Comparison of ENCODE assay signal across 14 mouse cellular contexts in genomic region chr15:103108066-103108676, GRCm38 (mm10). TPM values are rescaled to one million over a fixed set of nuclear protein-coding genes. Genes with fewer than 3 reads are reported as not detected.
A peak's percentile ranks its signal among the peaks of the same experiment; 100 is the strongest.
DNase-seq lines count a peak whose midpoint lies in the region; ATAC-seq lines count a peak whose summit lies in the region.
"Had no signal": no experiment of that assay in that cellular context is flagged by ENCODE, and none has a peak within 500 bp of the region (broad histone marks: within the 10 kb centered on the region; RNA-seq: fewer than 3 reads in every experiment).

No protein-coding gene starts in this region.

- WGBS in forebrain, embryonic 13.5 days = 54% methylated on average over 8 of the region's 8 CpGs
- 62% methylated on average over 8 of the region's 8 CpGs for WGBS in forebrain, embryonic 10.5 days
- 56% methylated on average over 8 of the region's 8 CpGs for WGBS in hindbrain, embryonic 10.5 days
- WGBS in midbrain, embryonic 14.5 days = 47% methylated on average over 8 of the region's 8 CpGs
- WGBS in stomach, embryonic 15.5 days = 55% methylated on average over 8 of the region's 8 CpGs
- 52% methylated on average over 8 of the region's 8 CpGs for WGBS in liver, embryonic 12.5 days (ENCODE audit: insufficient replicate concordance)

- ATAC-seq in forebrain, embryonic 13.5 days = 0 out of 2 replicates have a peak, but pooled peaks have one; percentile 8
- no peak for ATAC-seq in midbrain, embryonic 14.5 days (ENCODE audit: low FRiP score, low TSS enrichment)
- no peak for ATAC-seq in stomach, embryonic 15.5 days (ENCODE audit: insufficient read depth, low FRiP score, low read depth)
- ATAC-seq in liver, embryonic 12.5 days = no peak
- ATAC-seq in cerebellum, adult (ENCODE audit: insufficient number of reproducible peaks, low FRiP score, low TSS enrichment) = no peak
- ATAC-seq: activated CD4-positive, CD25-positive, alpha-beta regulatory T cell, adult 4 months; lung, postnatal 0 days had no signal

- H3K9me3 ChIP-seq in forebrain, embryonic 13.5 days (replicated peaks) = no peaks in the 10 kb centered on the region
- no peaks in the 10 kb centered on the region for H3K9me3 ChIP-seq in forebrain, embryonic 10.5 days
- no peaks in the 10 kb centered on the region for H3K9me3 ChIP-seq in hindbrain, embryonic 10.5 days
- H3K9me3 ChIP-seq in midbrain, embryonic 14.5 days (ENCODE audit: control insufficient read depth, low read length) = no peaks in the 10 kb centered on the region
- H3K9me3 ChIP-seq in stomach, embryonic 15.5 days = no peaks in the 10 kb centered on the region
- H3K9me3 ChIP-seq in liver, embryonic 12.5 days (replicated peaks) = no peaks in the 10 kb centered on the region

- H3K4me2 ChIP-seq in forebrain, embryonic 13.5 days = no peak overlapping the region
- no peak overlapping the region for H3K4me2 ChIP-seq in midbrain, embryonic 14.5 days (ENCODE audit: low read length)
- H3K4me2 ChIP-seq in stomach, embryonic 15.5 days = peak overlapping the region; percentile 4; the same call in 1 of the 2 replicates
- H3K4me2 ChIP-seq in liver, embryonic 12.5 days = no peak overlapping the region

- peaks cover 22% of the 10 kb centered on the region for H3K4me1 ChIP-seq in forebrain, embryonic 13.5 days
- H3K4me1 ChIP-seq in forebrain, embryonic 10.5 days = peaks cover 25% of the 10 kb centered on the region
- peaks cover 36% of the 10 kb centered on the region for H3K4me1 ChIP-seq in hindbrain, embryonic 10.5 days (replicated peaks)
- peaks cover 18% of the 10 kb centered on the region for H3K4me1 ChIP-seq in midbrain, embryonic 14.5 days (ENCODE audit: control insufficient read depth, insufficient read depth, low read length)
- H3K4me1 ChIP-seq in stomach, embryonic 15.5 days = peaks cover 4% of the 10 kb centered on the region
- no peaks in the 10 kb centered on the region for H3K4me1 ChIP-seq in liver, embryonic 12.5 days

- H3K27me3 ChIP-seq in forebrain, embryonic 13.5 days = peaks cover 72% of the 10 kb centered on the region
- peaks cover 100% of the 10 kb centered on the region for H3K27me3 ChIP-seq in forebrain, embryonic 10.5 days (ENCODE audit: poor library complexity, severe bottlenecking)
- H3K27me3 ChIP-seq in hindbrain, embryonic 10.5 days (ENCODE audit: insufficient read depth, poor library complexity, severe bottlenecking) = peaks cover 91% of the 10 kb centered on the region
- peaks cover 8% of the 10 kb centered on the region for H3K27me3 ChIP-seq in midbrain, embryonic 14.5 days (ENCODE audit: control insufficient read depth, insufficient read depth, low read length)
- H3K27me3 ChIP-seq in stomach, embryonic 15.5 days (replicated peaks) = no peaks in the 10 kb centered on the region
- peaks cover 98% of the 10 kb centered on the region for H3K27me3 ChIP-seq in liver, embryonic 12.5 days (replicated peaks)

- DNase-seq in forebrain, embryonic 10.5 days (ENCODE audit: extremely low spot score, low spot score) = no peak
- no peak for DNase-seq in hindbrain, embryonic 10.5 days (ENCODE audit: low spot score)
- peak; percentile 54 for DNase-seq in midbrain, embryonic 14.5 days
- no peak for DNase-seq in cerebellum, adult 18-20 months
- DNase-seq: kidney, adult 9 months; kidney, postnatal 4 days; layer of hippocampus, postnatal 36 days had no signal

- H3K4me3 ChIP-seq in forebrain, embryonic 13.5 days = no peak overlapping the region
- no peak overlapping the region for H3K4me3 ChIP-seq in forebrain, embryonic 10.5 days
- H3K4me3 ChIP-seq in hindbrain, embryonic 10.5 days = no peak overlapping the region
- no peak overlapping the region for H3K4me3 ChIP-seq in midbrain, embryonic 14.5 days (replicated peaks; ENCODE audit: low read depth, low read length)
- no peak overlapping the region for H3K4me3 ChIP-seq in stomach, embryonic 15.5 days (replicated peaks)
- H3K4me3 ChIP-seq in liver, embryonic 12.5 days = no peak overlapping the region

- no peaks in the 10 kb centered on the region for H3K36me3 ChIP-seq in forebrain, embryonic 13.5 days (ENCODE audit: poor library complexity, severe bottlenecking)
- no peaks in the 10 kb centered on the region for H3K36me3 ChIP-seq in forebrain, embryonic 10.5 days (replicated peaks)
- H3K36me3 ChIP-seq in hindbrain, embryonic 10.5 days = no peaks in the 10 kb centered on the region
- H3K36me3 ChIP-seq in midbrain, embryonic 14.5 days (ENCODE audit: control insufficient read depth, insufficient read depth, low read length) = no peaks in the 10 kb centered on the region
- H3K36me3 ChIP-seq in stomach, embryonic 15.5 days = no peaks in the 10 kb centered on the region
- no peaks in the 10 kb centered on the region for H3K36me3 ChIP-seq in liver, embryonic 12.5 days

- no peak overlapping the region; the same call in 1 of the 2 replicates for H3K9ac ChIP-seq in forebrain, embryonic 13.5 days
- H3K9ac ChIP-seq in midbrain, embryonic 14.5 days (replicated peaks; ENCODE audit: low read length) = no peak overlapping the region
- H3K9ac ChIP-seq in stomach, embryonic 15.5 days = no peak overlapping the region
- H3K9ac ChIP-seq in liver, embryonic 12.5 days = no peak overlapping the region
- H3K9ac ChIP-seq: liver, embryonic 14.5 days had no signal

- no peak overlapping the region for H3K27ac ChIP-seq in forebrain, embryonic 13.5 days
- H3K27ac ChIP-seq in forebrain, embryonic 10.5 days = no peak overlapping the region
- peak overlapping the region; percentile 37 for H3K27ac ChIP-seq in hindbrain, embryonic 10.5 days
- no peak overlapping the region for H3K27ac ChIP-seq in midbrain, embryonic 14.5 days (replicated peaks; ENCODE audit: low read depth, low read length)
- H3K27ac ChIP-seq in stomach, embryonic 15.5 days = peak overlapping the region; percentile 64
- no peak overlapping the region for H3K27ac ChIP-seq in liver, embryonic 12.5 days
- H3K27ac ChIP-seq: liver, embryonic 14.5 days had no signal

RNA-seq across cellular contexts. Expression of gene Smug1, which starts 58.7 kb away (rescaled TPM):
- polyA plus RNA-seq in forebrain, embryonic 13.5 days (2015; fragmentation: Nextera tagmentation; extraction: Ambion mirVana) = 24.4 and 27.3 TPM in 2 replicates
- polyA plus RNA-seq in forebrain, embryonic 10.5 days (2016; fragmentation: Nextera tagmentation; extraction: Ambion mirVana) = 21.7 and 21.8 TPM in 2 replicates
- 24.3 TPM in 2 replicates for polyA plus RNA-seq in hindbrain, embryonic 10.5 days (2016; fragmentation: Nextera tagmentation; extraction: Ambion mirVana)
- 22.7 and 25.0 TPM in 2 replicates for polyA plus RNA-seq in midbrain, embryonic 14.5 days (2014; fragmentation: Nextera tagmentation; extraction: Ambion mirVana)
- 18.3 and 21.6 TPM in 2 replicates for polyA plus RNA-seq in stomach, embryonic 15.5 days (2015; fragmentation: Nextera tagmentation; extraction: Ambion mirVana)
- polyA plus RNA-seq in liver, embryonic 12.5 days (2016; fragmentation: Nextera tagmentation; extraction: Ambion mirVana) = 6.7 and 7.8 TPM in 2 replicates

Comparison
In these comparisons a context has a peak if more than half of its experiments do, and no peak if none do; other contexts are left out.
1. H3K27ac ChIP-seq: peak in hindbrain, embryonic 10.5 days (single experiment) and stomach, embryonic 15.5 days (single experiment); none in forebrain, embryonic 13.5 days (single experiment), forebrain, embryonic 10.5 days (single experiment), midbrain, embryonic 14.5 days (single experiment) and liver, embryonic 12.5 days (single experiment).